17 mouse cellular contexts compared by ENCODE assay signal in genomic region chr2:30603731-30604130, GRCm38 (mm10). TPM values are rescaled to one million over a fixed set of nuclear protein-coding genes. Genes with fewer than 3 reads are reported as not detected.
DNase-seq lines count a peak whose midpoint lies in the region; ATAC-seq and TF ChIP-seq lines count a peak whose summit lies in the region.
"Had no signal": no experiment of that assay in that cellular context is flagged by ENCODE, and none has a peak within 500 bp of the region (broad histone marks: within the 10 kb centered on the region; RNA-seq: fewer than 3 reads in every experiment).

No protein-coding gene starts in this region.

- DNase-seq in hindbrain, postnatal 0 days (ENCODE audit: low spot score) = no peak
- no peak for DNase-seq in neural tube, embryonic 11.5 days (ENCODE audit: low spot score)
- DNase-seq in neural tube, embryonic 10.5 days (ENCODE audit: extremely low spot score, low spot score) = no peak
- DNase-seq: cerebellum, adult 11 months; cerebellum, postnatal 36 days; kidney, postnatal 14 days; liver, embryonic 13.5 days; thymus, postnatal 36 days had no signal

- no peaks in the 10 kb centered on the region for H3K9me3 ChIP-seq in hindbrain, embryonic 13.5 days
- H3K9me3 ChIP-seq in hindbrain, postnatal 0 days (ENCODE audit: low read length) = no peaks in the 10 kb centered on the region
- no peaks in the 10 kb centered on the region for H3K9me3 ChIP-seq in neural tube, embryonic 11.5 days (ENCODE audit: control insufficient read depth, low read length)
- H3K9me3 ChIP-seq in embryonic facial prominence, embryonic 13.5 days = no peaks in the 10 kb centered on the region
- no peaks in the 10 kb centered on the region for H3K9me3 ChIP-seq in limb, embryonic 15.5 days
- H3K9me3 ChIP-seq: hindbrain, embryonic 15.5 days; liver, embryonic 13.5 days; midbrain, embryonic 12.5 days; stomach, embryonic 15.5 days had no signal

- H3K9ac ChIP-seq in hindbrain, embryonic 13.5 days = no peak overlapping the region
- H3K9ac ChIP-seq in hindbrain, postnatal 0 days (replicated peaks; ENCODE audit: low read length) = no peak overlapping the region
- no peak overlapping the region for H3K9ac ChIP-seq in neural tube, embryonic 11.5 days (ENCODE audit: low read length)
- H3K9ac ChIP-seq in embryonic facial prominence, embryonic 13.5 days = 0 out of 2 replicates have a peak overlapping the region, but pooled peaks have one; percentile 49
- H3K9ac ChIP-seq in limb, embryonic 15.5 days = no peak overlapping the region
- H3K9ac ChIP-seq: hindbrain, embryonic 15.5 days; liver, embryonic 13.5 days; midbrain, embryonic 12.5 days; stomach, embryonic 15.5 days had no signal

- peaks cover 88% of the 10 kb centered on the region for H3K4me1 ChIP-seq in hindbrain, embryonic 13.5 days (replicated peaks)
- H3K4me1 ChIP-seq in hindbrain, postnatal 0 days (ENCODE audit: insufficient read depth, low read length) = peaks cover 29% of the 10 kb centered on the region
- H3K4me1 ChIP-seq in neural tube, embryonic 11.5 days (ENCODE audit: control insufficient read depth, insufficient read depth, low read length) = peaks cover 44% of the 10 kb centered on the region
- peaks cover 84% of the 10 kb centered on the region for H3K4me1 ChIP-seq in embryonic facial prominence, embryonic 13.5 days
- peaks cover 80% of the 10 kb centered on the region for H3K4me1 ChIP-seq in limb, embryonic 15.5 days

- no peak overlapping the region for H3K4me3 ChIP-seq in hindbrain, embryonic 13.5 days
- H3K4me3 ChIP-seq in hindbrain, postnatal 0 days (ENCODE audit: low read length) = no peak overlapping the region
- no peak overlapping the region for H3K4me3 ChIP-seq in neural tube, embryonic 11.5 days (ENCODE audit: low read depth, low read length)
- H3K4me3 ChIP-seq in embryonic facial prominence, embryonic 13.5 days = no peak overlapping the region
- H3K4me3 ChIP-seq in limb, embryonic 15.5 days = no peak overlapping the region
- H3K4me3 ChIP-seq: hindbrain, embryonic 15.5 days; liver, embryonic 13.5 days; midbrain, embryonic 12.5 days; stomach, embryonic 15.5 days had no signal

- H3K36me3 ChIP-seq in hindbrain, embryonic 13.5 days = no peaks in the 10 kb centered on the region
- no peaks in the 10 kb centered on the region for H3K36me3 ChIP-seq in hindbrain, postnatal 0 days (ENCODE audit: insufficient read depth, low read length)
- H3K36me3 ChIP-seq in neural tube, embryonic 11.5 days (ENCODE audit: control insufficient read depth, insufficient read depth, low read length) = no peaks in the 10 kb centered on the region
- no peaks in the 10 kb centered on the region for H3K36me3 ChIP-seq in embryonic facial prominence, embryonic 13.5 days
- no peaks in the 10 kb centered on the region for H3K36me3 ChIP-seq in limb, embryonic 15.5 days
- H3K36me3 ChIP-seq: hindbrain, embryonic 15.5 days; liver, embryonic 13.5 days; midbrain, embryonic 12.5 days; stomach, embryonic 15.5 days had no signal

- TF ChIP-seq CTCF in hindbrain, postnatal 0 days (IDR thresholded peaks at IDR 0.05; ENCODE audit: low read depth) = no peak

- H3K27me3 ChIP-seq in hindbrain, embryonic 13.5 days = no peaks in the 10 kb centered on the region
- no peaks in the 10 kb centered on the region for H3K27me3 ChIP-seq in hindbrain, postnatal 0 days (ENCODE audit: insufficient read depth, low read length)
- 0 out of 2 replicates have a peak, but pooled peaks cover 2% of the 10 kb centered on the region for H3K27me3 ChIP-seq in neural tube, embryonic 11.5 days (ENCODE audit: control insufficient read depth, insufficient read depth, low read length)
- H3K27me3 ChIP-seq in embryonic facial prominence, embryonic 13.5 days = no peaks in the 10 kb centered on the region
- no peaks in the 10 kb centered on the region for H3K27me3 ChIP-seq in limb, embryonic 15.5 days
- H3K27me3 ChIP-seq: hindbrain, embryonic 15.5 days; stomach, embryonic 15.5 days had no signal

- no peak for ATAC-seq in hindbrain, embryonic 13.5 days (ENCODE audit: low FRiP score)
- no peak for ATAC-seq in hindbrain, postnatal 0 days
- ATAC-seq in neural tube, embryonic 11.5 days (ENCODE audit: insufficient read depth, low FRiP score, low TSS enrichment) = no peak
- no peak for ATAC-seq in embryonic facial prominence, embryonic 13.5 days (ENCODE audit: insufficient number of reproducible peaks, insufficient read depth, low FRiP score, low TSS enrichment, low read depth)
- ATAC-seq in limb, embryonic 15.5 days (ENCODE audit: insufficient number of reproducible peaks, low FRiP score, low TSS enrichment, low read depth) = no peak
- no peak for ATAC-seq in cerebellum, adult (ENCODE audit: insufficient number of reproducible peaks, low FRiP score, low TSS enrichment)

- no peak overlapping the region for H3K4me2 ChIP-seq in hindbrain, embryonic 13.5 days
- no peak overlapping the region for H3K4me2 ChIP-seq in hindbrain, postnatal 0 days (ENCODE audit: low read depth, low read length)
- H3K4me2 ChIP-seq in neural tube, embryonic 11.5 days (ENCODE audit: low read depth) = no peak overlapping the region
- H3K4me2 ChIP-seq in embryonic facial prominence, embryonic 13.5 days = no peak overlapping the region
- no peak overlapping the region for H3K4me2 ChIP-seq in limb, embryonic 15.5 days
- H3K4me2 ChIP-seq: heart, embryonic 11.5 days; hindbrain, embryonic 15.5 days; liver, embryonic 13.5 days; midbrain, embryonic 12.5 days; stomach, embryonic 15.5 days had no signal

- H3K27ac ChIP-seq in hindbrain, embryonic 13.5 days = 0 out of 2 replicates have a peak overlapping the region, but pooled peaks have one; percentile 45
- H3K27ac ChIP-seq in hindbrain, postnatal 0 days = no peak overlapping the region
- H3K27ac ChIP-seq in neural tube, embryonic 11.5 days (ENCODE audit: low read depth, low read length) = peak overlapping the region; percentile 56; the same call in 1 of the 2 replicates
- peak overlapping the region; percentile 98 for H3K27ac ChIP-seq in embryonic facial prominence, embryonic 13.5 days
- H3K27ac ChIP-seq in limb, embryonic 15.5 days = peak overlapping the region; percentile 92
- H3K27ac ChIP-seq: hindbrain, embryonic 15.5 days; liver, embryonic 13.5 days; midbrain, embryonic 12.5 days had no signal

- 66% methylated on average over 5 of the region's 5 CpGs for WGBS in hindbrain, embryonic 13.5 days
- WGBS in hindbrain, postnatal 0 days = 67% methylated on average over 5 of the region's 5 CpGs
- 71% methylated on average over 5 of the region's 5 CpGs for WGBS in neural tube, embryonic 11.5 days
- WGBS in embryonic facial prominence, embryonic 13.5 days = 36% methylated on average over 5 of the region's 5 CpGs
- 51% methylated on average over 5 of the region's 5 CpGs for WGBS in limb, embryonic 15.5 days

RNA-seq across cellular contexts. Expression of gene Cstad, which starts 8.9 kb away (rescaled TPM):
- polyA plus RNA-seq in hindbrain, embryonic 13.5 days (2015; fragmentation: Nextera tagmentation; extraction: Ambion mirVana) = 0.77 and 0.83 TPM in 2 replicates
- total RNA-seq in hindbrain, postnatal 0 days (2014; rRNA removed) = 1.3 and 4.6 TPM in 2 replicates
- polyA plus RNA-seq in hindbrain, postnatal 0 days (2015; fragmentation: Nextera tagmentation; extraction: Ambion mirVana) = 0.54 TPM in 1 of 2 replicates, not detected in the other
- polyA plus RNA-seq in neural tube, embryonic 11.5 days (2014; fragmentation: Nextera tagmentation; extraction: Ambion mirVana) = 0.48 TPM in 1 of 2 replicates, not detected in the other
- polyA plus RNA-seq in embryonic facial prominence, embryonic 13.5 days (2015; fragmentation: Nextera tagmentation; extraction: Ambion mirVana) = 1.9 and 2.0 TPM in 2 replicates
- polyA plus RNA-seq in limb, embryonic 15.5 days (2015; fragmentation: Nextera tagmentation; extraction: Ambion mirVana) = 2.0 and 2.2 TPM in 2 replicates
- polyA plus RNA-seq: small intestine, adult 2 months had no signal
